ENCODE assay signal across 20 mouse cellular contexts in the genomic region with DNA sequence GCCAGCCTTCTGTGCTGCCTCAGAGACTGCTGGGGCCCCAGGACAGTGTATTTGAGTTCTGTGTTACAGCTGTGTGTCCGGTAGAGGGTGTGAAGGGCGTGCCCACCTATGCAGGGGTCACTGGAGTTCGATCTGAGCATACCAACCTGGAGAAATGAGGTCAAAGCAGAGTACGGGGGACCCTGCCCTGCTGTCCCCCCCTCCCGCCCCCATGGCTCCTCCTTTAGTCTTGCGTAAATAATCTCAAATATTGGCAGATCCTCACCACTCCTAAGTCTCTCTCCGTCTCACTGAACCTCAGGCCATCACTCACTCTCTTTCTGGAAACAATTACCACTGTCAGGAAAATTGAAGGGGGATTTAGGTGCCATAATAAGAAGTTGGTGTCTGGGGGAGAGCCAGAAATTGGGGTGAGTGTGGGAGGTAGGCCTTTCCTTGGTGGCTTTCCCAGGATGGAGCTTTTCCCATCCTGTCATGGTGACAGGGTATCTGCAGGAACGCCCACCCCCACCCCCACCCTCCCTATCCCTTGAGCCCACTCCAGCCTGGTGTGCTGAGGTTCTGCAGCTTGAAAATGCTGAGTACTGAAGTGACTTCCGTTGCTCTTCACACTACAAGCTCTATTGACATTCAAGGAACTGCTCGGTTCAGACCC. TPM values are rescaled to one million over a fixed set of nuclear protein-coding genes. Genes with fewer than 3 reads are reported as not detected.
DNase-seq lines count a peak whose midpoint lies in the region; ATAC-seq and TF ChIP-seq lines count a peak whose summit lies in the region.
"Had no signal": no experiment of that assay in that cellular context is flagged by ENCODE, and none has a peak within 500 bp of the region (broad histone marks: within the 10 kb centered on the region; RNA-seq: fewer than 3 reads in every experiment).

No protein-coding gene starts in this region.

- DNase-seq in forebrain, embryonic 10.5 days (ENCODE audit: extremely low spot score, low spot score), result no peak
- DNase-seq in forebrain, embryonic 14.5 days (ENCODE audit: low spot score), result no peak
- DNase-seq in left cerebral cortex, adult 2 months (ENCODE audit: extremely low spot score in 1 of 2, low spot score in 2 of 2), result peak in 1 of 2 experiments; percentile 45
- DNase-seq in left cerebral cortex, postnatal 10 days (ENCODE audit: extremely low spot score in 1 of 2, low spot score in 2 of 2), result no peak
- DNase-seq in stomach, postnatal 0 days (ENCODE audit: low spot score), result no peak
- no peak for DNase-seq in thymus, postnatal 0 days (ENCODE audit: low spot score)
- no peak for DNase-seq in c-Kit-positive CD71-positive TER-119-positive erythroid progenitor cells, embryonic 14.5 days (ENCODE audit: low spot score)
- DNase-seq: thymus, postnatal 25 days had no signal

- no peak overlapping the region for H3K9ac ChIP-seq in forebrain, embryonic 14.5 days (ENCODE audit: low read length)
- H3K9ac ChIP-seq in stomach, embryonic 15.5 days, result no peak overlapping the region
- H3K9ac ChIP-seq in stomach, postnatal 0 days (ENCODE audit: low read length), result no peak overlapping the region
- H3K9ac ChIP-seq: forebrain, embryonic 12.5 days; liver, embryonic 15.5 days had no signal

- H3K4me2 ChIP-seq in forebrain, embryonic 14.5 days (ENCODE audit: low read length), result no peak overlapping the region
- H3K4me2 ChIP-seq in stomach, embryonic 15.5 days, result no peak overlapping the region; the same call in 1 of the 2 replicates
- H3K4me2 ChIP-seq in stomach, postnatal 0 days (replicated peaks; ENCODE audit: low read depth), result no peak overlapping the region

- H3K4me3 ChIP-seq in forebrain, embryonic 10.5 days, result no peak overlapping the region
- H3K4me3 ChIP-seq in forebrain, embryonic 14.5 days (ENCODE audit: low read depth, low read length), result no peak overlapping the region
- no peak overlapping the region for H3K4me3 ChIP-seq in left cerebral cortex, adult 2 months
- H3K4me3 ChIP-seq in stomach, embryonic 15.5 days (replicated peaks), result no peak overlapping the region
- no peak overlapping the region for H3K4me3 ChIP-seq in stomach, postnatal 0 days (ENCODE audit: low read depth, low read length)
- H3K4me3 ChIP-seq: forebrain, embryonic 12.5 days; liver, embryonic 15.5 days had no signal

- no peak for TF ChIP-seq CTCF in left cerebral cortex, adult 2 months (IDR thresholded peaks at IDR 0.05)
- TF ChIP-seq CTCF in stomach, postnatal 0 days (IDR thresholded peaks at IDR 0.05; ENCODE audit: low read depth), result no peak

- H3K4me1 ChIP-seq in forebrain, embryonic 10.5 days, result peaks cover 56% of the 10 kb centered on the region
- peaks cover 7% of the 10 kb centered on the region; the same call in 1 of the 2 replicates for H3K4me1 ChIP-seq in forebrain, embryonic 14.5 days (ENCODE audit: control insufficient read depth, insufficient read depth, low read length)
- peaks cover 15% of the 10 kb centered on the region for H3K4me1 ChIP-seq in stomach, embryonic 15.5 days
- H3K4me1 ChIP-seq in stomach, postnatal 0 days (replicated peaks; ENCODE audit: control insufficient read depth, insufficient read depth), result no peaks in the 10 kb centered on the region

- WGBS in forebrain, embryonic 10.5 days, result 56% methylated on average over 10 of the region's 10 CpGs
- 50% methylated on average over 10 of the region's 10 CpGs for WGBS in forebrain, embryonic 14.5 days
- WGBS in stomach, embryonic 15.5 days, result 37% methylated on average over 10 of the region's 10 CpGs
- 29% methylated on average over 10 of the region's 10 CpGs for WGBS in stomach, postnatal 0 days

- no peak for TF ChIP-seq EP300 in stomach, postnatal 0 days (optimal IDR thresholded peaks at IDR 0.05)

- intact Hi-C loops in left cerebral cortex, adult 2 months (cut with DNase I), result loop anchor here (5.0 to 10.0 kb wide), 3 partner anchors 130 to 322 kb away; a partner anchor contains a TSS
- intact Hi-C loops in left cerebral cortex, postnatal 10 days (cut with DNase I), result no loop called here

- H3K9me3 ChIP-seq in forebrain, embryonic 10.5 days, result no peaks in the 10 kb centered on the region
- H3K9me3 ChIP-seq in forebrain, embryonic 14.5 days (replicated peaks; ENCODE audit: control insufficient read depth, low read length), result no peaks in the 10 kb centered on the region
- no peaks in the 10 kb centered on the region for H3K9me3 ChIP-seq in stomach, embryonic 15.5 days
- no peaks in the 10 kb centered on the region for H3K9me3 ChIP-seq in stomach, postnatal 0 days (ENCODE audit: control insufficient read depth, low read length)
- H3K9me3 ChIP-seq: forebrain, embryonic 12.5 days; liver, embryonic 15.5 days had no signal

- peak overlapping the region; percentile 73; the same call in 1 of the 2 replicates for H3K27ac ChIP-seq in forebrain, embryonic 10.5 days
- H3K27ac ChIP-seq in forebrain, embryonic 14.5 days (ENCODE audit: low read depth, low read length), result no peak overlapping the region
- H3K27ac ChIP-seq in left cerebral cortex, adult 2 months, result peak overlapping the region; percentile 84
- peak overlapping the region; percentile 41; the same call in 1 of the 2 replicates for H3K27ac ChIP-seq in stomach, embryonic 15.5 days
- no peak overlapping the region; the same call in 1 of the 2 replicates for H3K27ac ChIP-seq in stomach, postnatal 0 days (replicated peaks)
- H3K27ac ChIP-seq: forebrain, embryonic 12.5 days; liver, embryonic 15.5 days; macrophage had no signal

- no peaks in the 10 kb centered on the region for H3K36me3 ChIP-seq in forebrain, embryonic 10.5 days (replicated peaks)
- no peaks in the 10 kb centered on the region for H3K36me3 ChIP-seq in forebrain, embryonic 14.5 days (ENCODE audit: control insufficient read depth, insufficient read depth, low read length)
- H3K36me3 ChIP-seq in stomach, embryonic 15.5 days, result no peaks in the 10 kb centered on the region
- no peaks in the 10 kb centered on the region for H3K36me3 ChIP-seq in stomach, postnatal 0 days (ENCODE audit: control insufficient read depth, insufficient read depth, low read length)
- H3K36me3 ChIP-seq: forebrain, embryonic 12.5 days; liver, embryonic 15.5 days had no signal

- H3K27me3 ChIP-seq in forebrain, embryonic 10.5 days (ENCODE audit: poor library complexity, severe bottlenecking), result peaks cover 65% of the 10 kb centered on the region
- peaks cover 20% of the 10 kb centered on the region; the same call in 1 of the 2 replicates for H3K27me3 ChIP-seq in forebrain, embryonic 14.5 days (replicated peaks; ENCODE audit: control insufficient read depth, insufficient read depth, low read length)
- peaks cover 14% of the 10 kb centered on the region for H3K27me3 ChIP-seq in stomach, embryonic 15.5 days (replicated peaks)
- no peaks in the 10 kb centered on the region for H3K27me3 ChIP-seq in stomach, postnatal 0 days (ENCODE audit: control insufficient read depth, insufficient read depth, low read length)

- no peak for ATAC-seq in forebrain, embryonic 14.5 days
- ATAC-seq in stomach, embryonic 15.5 days (ENCODE audit: insufficient read depth, low FRiP score, low read depth), result no peak
- ATAC-seq in stomach, postnatal 0 days (ENCODE audit: low FRiP score, low TSS enrichment), result no peak
- ATAC-seq: inflammation-experienced regulatory T-cells, adult 6 months had no signal

RNA-seq across cellular contexts. Expression of a gene that starts 3.7 kb away (rescaled TPM):
- polyA plus RNA-seq in forebrain, embryonic 10.5 days (2016; fragmentation: Nextera tagmentation; extraction: Ambion mirVana), result 1.7 and 2.3 TPM in 2 replicates
- polyA plus RNA-seq in forebrain, embryonic 14.5 days (2014; fragmentation: Nextera tagmentation; extraction: Ambion mirVana), result 4.2 and 5.0 TPM in 2 replicates
- 10 to 100 TPM; 12.4 to 14.6 TPM for total RNA-seq in left cerebral cortex, adult 2 months (2021)
- total RNA-seq in left cerebral cortex, postnatal 10 days (2021), result 10 to 100 TPM in 1 of 2 experiments, 1 to 10 TPM in 1; 6.0 to 10.2 TPM
- polyA plus RNA-seq in stomach, embryonic 15.5 days (2015; fragmentation: Nextera tagmentation; extraction: Ambion mirVana), result 4.0 and 6.4 TPM in 2 replicates
- polyA plus RNA-seq in stomach, postnatal 0 days (2015; fragmentation: Nextera tagmentation; extraction: Ambion mirVana), result 2.8 and 4.2 TPM in 2 replicates
- 0.12 and 0.27 TPM in 2 replicates for polyA plus RNA-seq in thymus, postnatal 0 days (2015; fragmentation: Nextera tagmentation; extraction: Ambion mirVana)
- polyA plus RNA-seq: inflammation-experienced regulatory T-cells, adult 6 months; macrophage had no signal

RNA-seq across cellular contexts. Expression of a gene that starts 16.8 kb away (rescaled TPM):
- not detected in 2 replicates for polyA plus RNA-seq in forebrain, embryonic 10.5 days (2016; fragmentation: Nextera tagmentation; extraction: Ambion mirVana)
- polyA plus RNA-seq in forebrain, embryonic 14.5 days (2014; fragmentation: Nextera tagmentation; extraction: Ambion mirVana), result 0.22 TPM in 1 of 2 replicates, not detected in the other
- total RNA-seq in left cerebral cortex, adult 2 months (2021), result not detected
- total RNA-seq in left cerebral cortex, postnatal 10 days (2021), result not detected
- 2.6 and 2.8 TPM in 2 replicates for polyA plus RNA-seq in stomach, embryonic 15.5 days (2015; fragmentation: Nextera tagmentation; extraction: Ambion mirVana)
- 2.9 and 6.1 TPM in 2 replicates for polyA plus RNA-seq in stomach, postnatal 0 days (2015; fragmentation: Nextera tagmentation; extraction: Ambion mirVana)
- polyA plus RNA-seq in thymus, postnatal 0 days (2015; fragmentation: Nextera tagmentation; extraction: Ambion mirVana), result 0.59 and 0.91 TPM in 2 replicates
- total RNA-seq: heart, adult 18-20 months; left cerebral cortex, postnatal 25 days had no signal
- polyA plus RNA-seq: forebrain, embryonic 12.5 days; inflammation-experienced regulatory T-cells, adult 6 months; macrophage; midbrain, embryonic 14.5 days had no signal

RNA-seq across cellular contexts. Expression of a gene that starts 45.4 kb away (rescaled TPM):
- not detected in 2 replicates for polyA plus RNA-seq in forebrain, embryonic 10.5 days (2016; fragmentation: Nextera tagmentation; extraction: Ambion mirVana)
- not detected in 2 replicates for polyA plus RNA-seq in forebrain, embryonic 14.5 days (2014; fragmentation: Nextera tagmentation; extraction: Ambion mirVana)
- 1 to 10 TPM in 1 of 2 experiments, not detected in 1; 1.6 TPM for total RNA-seq in left cerebral cortex, adult 2 months (2021)
- not detected for total RNA-seq in left cerebral cortex, postnatal 10 days (2021)
- not detected in 2 replicates for polyA plus RNA-seq in stomach, embryonic 15.5 days (2015; fragmentation: Nextera tagmentation; extraction: Ambion mirVana)
- not detected in 2 replicates for polyA plus RNA-seq in stomach, postnatal 0 days (2015; fragmentation: Nextera tagmentation; extraction: Ambion mirVana)
- 0.39 TPM in 1 of 2 replicates, not detected in the other for polyA plus RNA-seq in thymus, postnatal 0 days (2015; fragmentation: Nextera tagmentation; extraction: Ambion mirVana)
- total RNA-seq: adrenal gland, postnatal 14 days; heart, adult 18-20 months; heart, postnatal 10 days; layer of hippocampus, adult 18-20 months had no signal
- polyA plus RNA-seq: forebrain, embryonic 12.5 days; inflammation-experienced regulatory T-cells, adult 6 months; kidney, embryonic 16.5 days; liver, embryonic 15.5 days; macrophage; midbrain, embryonic 14.5 days had no signal

RNA-seq across cellular contexts. Expression of a gene that starts 57.1 kb away (rescaled TPM):
- polyA plus RNA-seq in forebrain, embryonic 10.5 days (2016; fragmentation: Nextera tagmentation; extraction: Ambion mirVana), result 12.5 and 14.1 TPM in 2 replicates
- 4.2 and 4.3 TPM in 2 replicates for polyA plus RNA-seq in forebrain, embryonic 14.5 days (2014; fragmentation: Nextera tagmentation; extraction: Ambion mirVana)
- total RNA-seq in left cerebral cortex, adult 2 months (2021), result 1 to 10 TPM; 8.9 to 9.3 TPM
- total RNA-seq in left cerebral cortex, postnatal 10 days (2021), result 1 to 10 TPM; 7.5 to 9.4 TPM
- 6.8 and 7.9 TPM in 2 replicates for polyA plus RNA-seq in stomach, embryonic 15.5 days (2015; fragmentation: Nextera tagmentation; extraction: Ambion mirVana)
- 3.7 and 5.0 TPM in 2 replicates for polyA plus RNA-seq in stomach, postnatal 0 days (2015; fragmentation: Nextera tagmentation; extraction: Ambion mirVana)
- polyA plus RNA-seq in thymus, postnatal 0 days (2015; fragmentation: Nextera tagmentation; extraction: Ambion mirVana), result 14.6 and 15.2 TPM in 2 replicates
- polyA plus RNA-seq: inflammation-experienced regulatory T-cells, adult 6 months had no signal

RNA-seq across cellular contexts. Expression of a gene that starts 57.5 kb away (rescaled TPM):
- polyA plus RNA-seq in forebrain, embryonic 10.5 days (2016; fragmentation: Nextera tagmentation; extraction: Ambion mirVana), result not detected in 2 replicates
- not detected in 2 replicates for polyA plus RNA-seq in forebrain, embryonic 14.5 days (2014; fragmentation: Nextera tagmentation; extraction: Ambion mirVana)
- under 1 TPM; 0.37 to 0.72 TPM for total RNA-seq in left cerebral cortex, adult 2 months (2021)
- total RNA-seq in left cerebral cortex, postnatal 10 days (2021), result under 1 TPM in 1 of 2 experiments, not detected in 1; 0.39 TPM
- 4.9 and 7.7 TPM in 2 replicates for polyA plus RNA-seq in stomach, embryonic 15.5 days (2015; fragmentation: Nextera tagmentation; extraction: Ambion mirVana)
- 7.6 and 10.8 TPM in 2 replicates for polyA plus RNA-seq in stomach, postnatal 0 days (2015; fragmentation: Nextera tagmentation; extraction: Ambion mirVana)
- polyA plus RNA-seq in thymus, postnatal 0 days (2015; fragmentation: Nextera tagmentation; extraction: Ambion mirVana), result not detected in 2 replicates
- total RNA-seq: heart, adult 18-20 months; heart, postnatal 10 days; layer of hippocampus, adult 18-20 months had no signal
- polyA plus RNA-seq: forebrain, embryonic 12.5 days; inflammation-experienced regulatory T-cells, adult 6 months; macrophage; midbrain, embryonic 14.5 days had no signal

Comparison
In these comparisons a context has a peak if more than half of its experiments do, and no peak if none do; other contexts are left out.
1. H3K27ac ChIP-seq: peak in forebrain, embryonic 10.5 days (single experiment), left cerebral cortex, adult 2 months (single experiment) and stomach, embryonic 15.5 days (single experiment); none in forebrain, embryonic 14.5 days (single experiment) and stomach, postnatal 0 days (single experiment).